Mouse (Mus musculus): ENCODE results near the gene Phf20. TPM values are rescaled to one million over a fixed set of nuclear protein-coding genes. Genes with fewer than 3 reads are reported as not detected.
A peak's percentile ranks its signal among the peaks of the same experiment; 100 is the strongest.
"Not testable (repeated sequence)": the region's sequence is repeated elsewhere in the genome, so short reads cannot be mapped to it uniquely, and the experiment has no call there.

Gene Phf20
- polyA plus RNA-seq, 1 experiment from 2014 or later = 85.8 TPM

GRCm38 (mm10) chr2:156180824-156181590 lies 15.3 kb upstream of the Phf20 start:
- Histone ChIP-seq H3K27ac (replicated peaks) (peak overlapping the region; percentile 94), H3K27me3 (no peaks in the 10 kb centered on the region)

GRCm38 (mm10) chr2:156181592-156181991 lies 14.7 kb upstream of the Phf20 start:
- Histone ChIP-seq H3K36me3 (peaks cover 14% of the 10 kb centered on the region), H3K4me1 (peaks cover 21% of the 10 kb centered on the region), H3K9ac (no peak overlapping the region), H3K4me2 (replicated peaks) (no peak overlapping the region), H3K27me3 (no peaks in the 10 kb centered on the region), H3K4me3 (replicated peaks) (no peak overlapping the region), H3K27ac (replicated peaks) (no peak overlapping the region), H3K9me3 (replicated peaks) (no peaks in the 10 kb centered on the region)
- WGBS = 69% methylated on average over 2 of the region's 2 CpGs
- ATAC-seq (ENCODE audit: insufficient number of reproducible peaks, low FRiP score, low TSS enrichment, low read depth) = no peak

More at GRCm38 (mm10) chr2:156180824-156181590, 15.3 kb upstream of the Phf20 start:
- Histone ChIP-seq H3K9ac (peak overlapping the region; percentile 80), H3K4me1 (peaks cover 21% of the 10 kb centered on the region), H3K4me2 (replicated peaks) (peak overlapping the region; percentile 59), H3K36me3 (peaks cover 14% of the 10 kb centered on the region), H3K9me3 (replicated peaks) (no peaks in the 10 kb centered on the region), H3K4me3 (replicated peaks) (peak overlapping the region; percentile 97)
- no peak for ATAC-seq (ENCODE audit: insufficient number of reproducible peaks, low FRiP score, low TSS enrichment, low read depth)
- 10% methylated on average over 8 of the region's 8 CpGs for WGBS

- not testable (repeated sequence) for H3K9ac ChIP-seq; H3K27ac ChIP-seq (replicated peaks); ATAC-seq (ENCODE audit: insufficient number of reproducible peaks, low FRiP score, low TSS enrichment, low read depth); H3K9me3 ChIP-seq (replicated peaks); H3K4me2 ChIP-seq (replicated peaks); H3K36me3 ChIP-seq; H3K4me1 ChIP-seq; H3K27me3 ChIP-seq; H3K4me3 ChIP-seq (replicated peaks)
- WGBS = 77% methylated on average over 7 of the region's 7 CpGs
Observed at GRCm38 (mm10) chr2:156189241-156189640, 7.0 kb upstream of the Phf20 start.

GRCm38 (mm10) chr2:156190004-156190896 lies 6.0 kb upstream of the Phf20 start:
- Histone ChIP-seq H3K4me3 (replicated peaks) (no peak overlapping the region), H3K4me1 (no peaks in the 10 kb centered on the region), H3K9me3 (replicated peaks) (no peaks in the 10 kb centered on the region), H3K9ac (no peak overlapping the region), H3K27ac (replicated peaks) (no peak overlapping the region), H3K4me2 (replicated peaks) (no peak overlapping the region), H3K27me3 (no peaks in the 10 kb centered on the region), H3K36me3 (no peaks in the 10 kb centered on the region)
- no peak for ATAC-seq (ENCODE audit: insufficient number of reproducible peaks, low FRiP score, low TSS enrichment, low read depth)
- whole genome bisulfite sequencing = 82% methylated on average over 14 of the region's 14 CpGs

GRCm38 (mm10) chr2:156191540-156191939 lies 4.7 kb upstream of the Phf20 start:
- Histone ChIP-seq H3K27ac (replicated peaks) (no peak overlapping the region), H3K4me2 (replicated peaks) (no peak overlapping the region), H3K9me3 (replicated peaks) (no peaks in the 10 kb centered on the region), H3K9ac (no peak overlapping the region), H3K27me3 (no peaks in the 10 kb centered on the region), H3K4me1 (peaks cover 6% of the 10 kb centered on the region; the same call in 1 of the 2 replicates), H3K4me3 (replicated peaks) (no peak overlapping the region), H3K36me3 (no peaks in the 10 kb centered on the region)
- ATAC-seq (ENCODE audit: insufficient number of reproducible peaks, low FRiP score, low TSS enrichment, low read depth) = no peak
- 89% methylated on average over 2 of the region's 2 CpGs for WGBS

GRCm38 (mm10) chr2:156192068-156192467 lies 4.2 kb upstream of the Phf20 start:
- Histone ChIP-seq H3K27me3 (no peaks in the 10 kb centered on the region), H3K9ac (no peak overlapping the region), H3K4me1 (peaks cover 6% of the 10 kb centered on the region; the same call in 1 of the 2 replicates), H3K4me2 (replicated peaks) (no peak overlapping the region), H3K4me3 (replicated peaks) (no peak overlapping the region), H3K27ac (replicated peaks) (no peak overlapping the region), H3K9me3 (replicated peaks) (no peaks in the 10 kb centered on the region), H3K36me3 (no peaks in the 10 kb centered on the region)
- WGBS = 84% methylated on average over 2 of the region's 2 CpGs
- ATAC-seq (ENCODE audit: insufficient number of reproducible peaks, low FRiP score, low TSS enrichment, low read depth) = no peak

- Histone ChIP-seq H3K4me3 (replicated peaks) (no peak overlapping the region), H3K9ac (no peak overlapping the region), H3K27ac (replicated peaks) (no peak overlapping the region), H3K4me1 (peaks cover 13% of the 10 kb centered on the region), H3K9me3 (replicated peaks) (no peaks in the 10 kb centered on the region), H3K36me3 (no peaks in the 10 kb centered on the region), H3K27me3 (no peaks in the 10 kb centered on the region), H3K4me2 (replicated peaks) (no peak overlapping the region)
- no peak for ATAC-seq (ENCODE audit: insufficient number of reproducible peaks, low FRiP score, low TSS enrichment, low read depth)
- WGBS = 49% methylated on average over 3 of the region's 3 CpGs
Observed at GRCm38 (mm10) chr2:156193066-156193862, 3.0 kb upstream of the Phf20 start.

- no peaks in the 10 kb centered on the region for H3K36me3 ChIP-seq
- H3K27ac ChIP-seq (replicated peaks) = no peak overlapping the region
- H3K4me1 ChIP-seq = peaks cover 24% of the 10 kb centered on the region
- no peaks in the 10 kb centered on the region for H3K9me3 ChIP-seq (replicated peaks)
- H3K9ac ChIP-seq = no peak overlapping the region
- ATAC-seq (ENCODE audit: insufficient number of reproducible peaks, low FRiP score, low TSS enrichment, low read depth) = no peak
- H3K4me2 ChIP-seq (replicated peaks) = no peak overlapping the region
- no peaks in the 10 kb centered on the region for H3K27me3 ChIP-seq
- H3K4me3 ChIP-seq (replicated peaks) = no peak overlapping the region
Observed at GRCm38 (mm10) chr2:156194571-156194970, 1.7 kb upstream of the Phf20 start.

- Histone ChIP-seq H3K9me3 (replicated peaks) (no peaks in the 10 kb centered on the region), H3K27ac (replicated peaks) (peak overlapping the region; percentile 97), H3K4me3 (replicated peaks) (peak overlapping the region; percentile 83), H3K9ac (peak overlapping the region; percentile 76), H3K27me3 (no peaks in the 10 kb centered on the region), H3K4me2 (replicated peaks) (peak overlapping the region; percentile 57), H3K36me3 (0 out of 2 replicates have a peak, but pooled peaks cover 5% of the 10 kb centered on the region), H3K4me1 (peaks cover 36% of the 10 kb centered on the region)
- WGBS = 4% methylated on average over 17 of the region's 17 CpGs
- ATAC-seq (ENCODE audit: insufficient number of reproducible peaks, low FRiP score, low TSS enrichment, low read depth) = no peak; the same call in 1 of the 2 replicates
Observed at GRCm38 (mm10) chr2:156197129-156197911, 1.1 kb downstream of the Phf20 start.

- Histone ChIP-seq H3K4me1 (peaks cover 50% of the 10 kb centered on the region), H3K4me3 (replicated peaks) (no peak overlapping the region), H3K27me3 (no peaks in the 10 kb centered on the region), H3K4me2 (replicated peaks) (no peak overlapping the region), H3K9me3 (replicated peaks) (no peaks in the 10 kb centered on the region), H3K36me3 (peaks cover 11% of the 10 kb centered on the region), H3K9ac (no peak overlapping the region), H3K27ac (replicated peaks) (no peak overlapping the region)
- ATAC-seq (ENCODE audit: insufficient number of reproducible peaks, low FRiP score, low TSS enrichment, low read depth) = no peak
- WGBS = 27% methylated on average over 3 of the region's 3 CpGs
Observed at GRCm38 (mm10) chr2:156199944-156200343, 3.7 kb downstream of the Phf20 start.

Measured in embryonic facial prominence, embryonic 15.5 days (tissue).